Mouse (Mus musculus): ENCODE data around the gene Dlg1. TPM values are rescaled to one million over a fixed set of nuclear protein-coding genes. Genes with fewer than 3 reads are reported as not detected.

Dlg1 gene
- total RNA-seq (2021) = 10 to 100 TPM; 61.9 to 66.1 TPM
- long read RNA-seq, experiment 1, full-length matches to known transcripts = 21 of 57 reads
- long read RNA-seq, experiment 1, partial matches to known transcripts = 6 of 57 reads
- long read RNA-seq, experiment 1, other reads (novel, unspliced or antisense) = 30 of 57 reads
- long read RNA-seq, experiment 2, full-length matches to known transcripts = 8 of 27 reads
- long read RNA-seq, experiment 2, partial matches to known transcripts = 1 of 27 reads
- long read RNA-seq, experiment 2, other reads (novel, unspliced or antisense) = 18 of 27 reads

GRCm38 (mm10) chr16:31663379-31664286 lies at the start of gene Dlg1:
Gene Dlg1, plus strand, starts transcription at chr16:31663443.
- DNase-seq = peak; percentile 89

DNA sequence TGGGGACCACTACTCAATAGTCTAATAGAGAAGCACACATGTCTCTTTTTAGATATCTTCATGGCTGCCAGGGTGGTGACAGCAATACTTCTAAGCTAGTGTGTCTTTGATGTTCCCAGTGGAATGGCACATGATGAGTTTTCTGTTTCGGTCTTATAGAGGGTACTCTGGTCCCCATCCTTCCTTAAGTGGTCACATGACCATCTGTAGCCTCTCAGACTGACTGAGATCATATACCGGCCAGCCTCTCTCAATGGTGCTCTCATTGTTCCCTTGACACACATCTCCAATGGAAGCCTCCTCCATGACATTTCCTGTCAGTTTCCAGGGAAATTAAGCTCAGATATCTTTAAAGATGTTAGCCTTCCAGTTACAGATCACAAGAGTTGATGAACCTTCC lies 46.9 kb upstream of the Dlg1 start:
- DNase-seq = no peak

DNA sequence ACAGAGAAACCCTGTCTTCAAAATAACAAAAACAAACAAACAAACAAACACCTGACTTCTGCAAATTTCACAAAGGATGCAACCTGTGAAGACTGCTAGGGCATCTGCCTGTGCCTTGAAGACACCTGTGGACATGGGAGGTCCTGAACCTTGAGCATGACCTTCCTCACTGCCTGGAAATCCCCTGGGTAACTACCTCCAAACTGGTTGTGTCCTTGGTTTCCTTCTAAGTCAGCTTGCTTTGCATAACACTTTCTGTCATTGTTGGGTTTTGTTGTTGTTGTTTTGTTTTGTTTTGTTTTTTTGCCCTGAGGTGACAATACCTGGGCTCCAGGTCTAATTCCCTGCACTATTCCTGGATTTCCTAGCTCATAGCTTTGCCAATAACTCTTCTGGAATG lies 46.1 kb upstream of the Dlg1 start:
- no peak for DNase-seq

GRCm38 (mm10) chr16:31617823-31618371 lies 45.3 kb upstream of the Dlg1 start:
- peak; percentile 56 for DNase-seq

- no peak for DNase-seq
Measured at GRCm38 (mm10) chr16:31618671-31619070, 44.6 kb upstream of the Dlg1 start.

DNA sequence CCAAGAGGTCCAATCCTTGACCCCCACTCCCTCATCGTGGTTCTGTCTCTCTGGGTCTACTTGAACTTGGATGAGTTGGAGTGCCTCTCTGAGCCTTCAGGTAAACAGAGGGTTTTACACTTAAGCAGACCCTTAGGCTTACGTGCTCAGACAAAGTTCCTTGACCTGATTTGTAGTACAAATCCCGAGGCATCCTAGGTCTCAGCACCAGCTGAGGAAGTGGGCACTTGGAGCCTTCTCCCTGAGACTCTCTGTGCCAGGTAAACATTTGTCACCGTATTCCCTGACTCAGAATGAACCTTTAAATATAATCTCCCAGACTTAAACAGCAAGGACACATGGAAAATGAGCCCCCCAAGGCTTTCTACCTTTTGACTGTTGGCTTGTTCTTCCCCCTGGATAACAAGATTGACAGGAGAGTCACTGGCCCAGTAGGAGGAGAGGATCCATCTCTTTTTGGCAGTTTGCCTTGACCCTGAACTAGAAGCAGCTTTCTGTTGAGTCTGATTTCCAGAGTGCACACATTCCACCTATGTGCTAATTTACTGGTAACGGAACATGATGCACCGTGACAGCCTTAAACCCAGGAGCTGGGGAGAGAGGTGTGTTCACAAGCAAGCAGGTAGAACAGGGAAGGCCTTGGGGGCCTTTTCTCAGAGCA lies 43.4 kb upstream of the Dlg1 start:
- peak; percentile 48 for DNase-seq

- DNase-seq = no peak
Measured at GRCm38 (mm10) chr16:31622356-31622755, 40.9 kb upstream of the Dlg1 start.

- DNase-seq = no peak
Measured at GRCm38 (mm10) chr16:31623136-31623535, 40.1 kb upstream of the Dlg1 start.

GRCm38 (mm10) chr16:31624749-31625148 lies 38.5 kb upstream of the Dlg1 start:
- no peak for DNase-seq

DNA sequence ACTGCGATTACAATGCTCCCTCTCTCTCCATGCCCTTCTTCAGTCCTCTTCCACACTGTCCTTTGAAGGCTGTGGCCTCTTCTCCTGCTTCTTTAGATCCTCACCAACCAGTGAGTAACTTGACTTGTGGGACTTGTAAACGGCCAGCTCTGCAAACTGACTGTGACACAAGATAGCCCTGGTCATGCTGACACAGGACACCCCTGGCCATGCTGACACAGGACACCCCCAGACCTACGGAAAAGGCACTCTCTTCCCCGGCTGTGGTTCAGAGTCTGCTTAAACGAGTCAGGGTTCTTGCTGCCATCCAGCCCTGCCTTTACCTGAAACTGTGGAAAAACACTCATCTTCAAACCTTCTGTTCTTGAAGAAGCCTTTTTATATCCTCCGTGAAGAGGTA lies 36.9 kb upstream of the Dlg1 start:
- no peak for DNase-seq

DNA sequence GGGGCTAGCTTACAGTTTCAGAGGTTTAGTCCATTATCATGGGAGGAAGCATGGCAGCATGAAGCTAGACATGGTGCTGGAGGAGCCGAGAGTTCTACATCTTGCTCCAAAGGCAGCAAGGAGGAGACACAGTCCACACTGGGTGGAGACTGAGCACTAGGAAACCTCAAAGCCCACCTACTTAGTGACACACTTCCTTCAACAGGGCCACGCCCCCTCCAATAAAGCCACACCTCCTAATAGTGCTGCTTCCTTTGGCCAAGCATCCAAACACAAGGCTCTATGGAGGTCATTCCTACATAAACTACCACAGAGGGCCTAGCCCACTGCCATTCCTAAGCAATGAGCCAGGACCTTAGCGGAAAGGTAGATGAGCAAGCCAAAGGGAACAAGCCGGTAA lies 32.9 kb upstream of the Dlg1 start:
- no peak for DNase-seq

GRCm38 (mm10) chr16:31631046-31631445 lies 32.2 kb upstream of the Dlg1 start:
- DNase-seq = no peak

- no peak for DNase-seq
Measured at GRCm38 (mm10) chr16:31634371-31634770, 28.9 kb upstream of the Dlg1 start.

- DNase-seq = no peak
Measured at GRCm38 (mm10) chr16:31638393-31638792, 24.9 kb upstream of the Dlg1 start.

DNA sequence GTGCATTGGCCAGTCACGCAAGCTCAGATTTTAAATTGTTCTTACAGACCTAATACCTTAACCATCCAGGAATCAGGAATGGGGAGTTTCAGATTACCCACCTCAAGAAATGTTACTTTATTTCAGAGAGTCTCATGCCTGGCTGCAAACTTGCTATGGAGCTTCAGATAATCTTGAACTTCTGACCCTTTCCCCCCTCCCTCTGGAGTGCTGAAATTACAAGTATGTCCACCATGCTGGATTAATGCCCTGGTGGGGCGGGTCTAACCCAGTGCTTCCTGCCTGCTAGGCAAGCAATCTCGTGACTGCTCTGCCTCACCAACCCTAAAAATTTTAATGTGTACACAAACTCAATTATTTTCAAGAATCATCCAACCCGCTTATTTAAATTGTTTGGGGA lies 23.3 kb upstream of the Dlg1 start:
- DNase-seq = no peak

GRCm38 (mm10) chr16:31641776-31642175 lies 21.5 kb upstream of the Dlg1 start:
- no peak for DNase-seq

- no peak for DNase-seq
Measured at GRCm38 (mm10) chr16:31647221-31647620, 16.0 kb upstream of the Dlg1 start.

GRCm38 (mm10) chr16:31650788-31651187 lies 12.5 kb upstream of the Dlg1 start:
- DNase-seq = no peak

- DNase-seq = peak; percentile 43
Measured at GRCm38 (mm10) chr16:31651541-31651940, 11.7 kb upstream of the Dlg1 start.

DNA sequence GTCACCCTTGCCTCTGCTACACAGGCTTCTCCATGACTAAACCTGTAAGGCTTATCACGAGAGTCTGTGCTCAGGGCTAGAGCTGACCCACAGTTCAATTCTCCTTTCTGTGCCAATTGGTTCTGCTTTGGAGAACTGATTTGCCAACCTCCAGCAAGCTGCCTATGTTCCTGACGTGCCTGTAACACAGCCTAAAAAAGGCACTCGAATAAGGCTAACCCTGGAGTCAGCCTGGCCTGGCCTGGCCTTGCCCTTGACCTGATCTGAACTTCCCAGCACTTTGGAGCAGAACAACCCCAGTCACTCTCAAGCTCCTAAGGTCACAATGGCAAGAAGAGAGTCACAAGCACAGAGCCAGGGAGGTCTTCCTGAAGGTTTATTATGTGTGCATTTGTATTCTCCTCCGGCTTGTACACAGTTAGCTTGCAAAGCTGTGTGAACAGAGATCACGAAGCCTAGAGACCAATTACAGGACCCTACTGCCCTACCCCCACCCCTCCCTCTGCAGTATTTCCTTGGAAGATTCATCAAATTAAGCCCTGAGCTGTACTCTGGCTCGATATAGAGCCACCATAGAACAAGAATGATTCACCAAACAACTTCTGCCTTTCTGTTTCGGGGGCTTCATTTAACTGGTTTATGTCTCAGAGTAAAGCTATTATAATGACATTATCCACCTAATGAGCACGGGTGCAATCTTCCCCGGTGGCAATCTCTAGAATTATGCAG lies 11.0 kb upstream of the Dlg1 start:
- DNase-seq = peak; percentile 56

GRCm38 (mm10) chr16:31653616-31654015 lies 9.6 kb upstream of the Dlg1 start:
- no peak for DNase-seq

- peak; percentile 40 for DNase-seq
Measured at GRCm38 (mm10) chr16:31654021-31654420, 9.2 kb upstream of the Dlg1 start.

All from adrenal gland, postnatal 10 days (tissue).